Mouse (Mus musculus) frontal cortex, adult 2 months (tissue): Measurements from ENCODE around the gene Csf3. TPM values are rescaled to one million over a fixed set of nuclear protein-coding genes. Genes with fewer than 3 reads are reported as not detected.
"Not testable (repeated sequence)": the region's sequence is repeated elsewhere in the genome, so short reads cannot be mapped to it uniquely, and the experiment has no call there.

Source experiments
- DNase-seq, 2 experiments: peaks; one replicate each; pipeline ENCODE4 v3.0.0; 2022; ENCODE audit warnings: low spot score in 1 of 2; ENCODE audit errors: extremely low spot score in 1 of 2
- polyA plus RNA-seq: library from polyadenylated mRNA; depleted of rRNA; stranded (reverse); fragments of >200 nt; gene quantifications from 2 replicates; pipeline ENCODE4 v1.2.3, GENCODE M21; 2012

The Csf3 gene
- polyA plus RNA-seq, 1 experiment = not detected

DNA sequence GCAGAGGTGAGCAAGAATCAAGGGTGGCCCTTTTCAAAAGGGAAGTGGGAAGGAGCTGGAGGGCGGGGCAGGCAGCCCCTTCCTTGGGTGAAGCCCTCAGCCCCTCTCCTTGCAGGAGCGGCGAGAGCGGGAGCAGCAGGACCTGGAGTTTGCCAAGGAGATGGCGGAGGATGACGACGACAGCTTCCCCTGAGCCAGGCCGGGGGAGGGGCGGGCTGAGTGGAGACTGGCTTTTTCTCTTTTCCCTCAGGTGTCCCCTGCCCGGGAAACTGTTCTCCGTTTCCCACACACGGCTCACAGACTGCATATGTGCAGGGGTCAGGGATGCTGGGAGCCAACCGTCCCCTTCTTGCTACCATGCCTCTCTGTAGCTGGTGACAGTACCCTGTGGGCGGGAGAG, 5.7 kb upstream of the Csf3 start:
- DNase-seq = no peak

DNA sequence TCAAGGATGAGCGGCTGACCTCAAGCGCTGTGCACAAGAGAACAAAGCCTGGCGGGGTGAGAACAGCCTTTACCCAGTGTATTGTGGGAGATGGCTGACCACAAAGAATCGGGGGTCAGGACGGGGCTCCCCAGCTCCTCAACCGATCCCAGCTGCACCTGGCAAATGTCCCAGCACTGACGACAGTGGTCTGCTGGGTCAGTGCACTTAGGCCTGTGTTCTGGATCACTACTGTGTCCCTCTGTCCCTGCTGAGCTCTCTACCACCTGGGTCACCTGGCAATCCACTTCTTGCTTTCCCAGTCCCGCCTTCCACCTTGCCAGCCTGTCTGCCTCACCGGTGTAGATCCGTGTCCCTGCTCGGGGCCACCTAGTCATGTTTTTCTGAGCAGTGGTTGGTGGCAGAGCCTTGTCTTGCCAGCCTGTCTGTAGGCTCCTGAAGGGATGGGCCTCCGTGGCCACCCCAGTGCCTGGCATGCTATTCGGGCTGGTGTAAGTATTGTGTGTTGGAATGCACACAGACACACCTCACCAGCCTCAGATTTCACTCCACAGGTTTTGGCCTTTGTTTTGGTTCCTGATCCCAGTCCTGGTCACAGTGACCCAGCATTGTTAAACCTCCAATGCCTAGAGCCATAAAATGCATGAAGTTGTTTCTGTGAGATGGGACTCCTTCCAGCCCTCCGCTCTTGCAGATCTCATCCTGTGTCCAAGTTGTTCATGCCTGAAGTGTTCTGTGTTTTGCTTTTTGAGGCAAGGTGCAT, 4.4 kb upstream of the Csf3 start:
- DNase-seq = no peak

DNA sequence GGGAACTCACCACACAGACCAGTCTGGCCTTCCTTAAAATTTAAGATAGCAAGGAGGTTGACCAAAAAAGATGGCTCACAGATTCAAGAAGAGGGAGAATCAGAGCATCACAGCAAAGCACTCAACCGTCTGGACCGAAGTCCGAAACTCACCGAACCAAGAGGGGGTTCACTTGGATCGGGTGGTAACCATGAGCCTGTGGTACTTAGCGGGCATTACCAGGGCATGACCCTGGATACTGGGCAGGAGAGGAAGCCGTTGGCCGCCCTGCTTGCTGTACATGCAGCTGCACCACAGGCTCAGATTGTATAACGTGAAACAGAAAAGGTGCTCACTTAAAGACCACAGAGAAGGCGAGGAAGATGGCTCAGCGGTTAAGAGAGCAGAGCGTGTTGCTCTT, 3.8 kb upstream of the Csf3 start:
- DNase-seq = no peak

DNA sequence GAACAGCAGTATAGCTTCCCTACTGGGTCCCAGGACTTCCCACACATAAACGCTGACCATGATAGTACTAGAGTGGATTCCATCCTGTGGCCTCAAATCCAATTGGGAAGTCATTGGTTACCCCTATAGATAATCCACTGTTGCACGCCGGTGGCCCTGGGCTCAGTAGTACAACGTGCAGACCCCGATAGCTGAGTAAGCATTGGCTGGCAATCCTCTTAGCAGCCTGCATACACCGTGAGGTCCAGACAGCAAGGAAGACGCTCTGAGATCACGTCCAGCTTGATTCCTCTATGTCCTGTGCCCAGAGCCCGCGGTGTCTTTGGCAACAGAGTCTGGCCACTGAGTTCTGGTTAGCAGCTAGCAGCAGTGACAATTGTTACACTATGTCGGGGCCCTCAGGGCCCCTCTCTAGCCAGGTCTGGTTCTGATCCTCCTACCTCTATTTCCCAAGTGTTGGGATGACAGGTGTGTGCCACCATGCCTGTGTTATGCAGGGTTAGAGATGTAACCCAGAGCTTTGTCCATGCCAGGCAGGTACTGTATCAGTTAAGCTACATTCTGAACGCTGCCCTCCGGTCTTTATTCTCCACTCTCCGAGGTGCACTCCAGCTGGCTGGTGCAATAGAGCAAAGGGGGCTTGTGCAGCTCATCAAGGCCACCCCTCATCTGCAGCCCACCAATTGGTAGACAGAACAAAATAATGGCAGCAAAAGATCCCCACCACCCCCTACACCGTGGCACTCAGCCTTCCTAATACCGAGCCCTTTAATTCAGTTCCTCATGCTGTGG, 2.0 kb upstream of the Csf3 start:
- no peak for DNase-seq

DNA sequence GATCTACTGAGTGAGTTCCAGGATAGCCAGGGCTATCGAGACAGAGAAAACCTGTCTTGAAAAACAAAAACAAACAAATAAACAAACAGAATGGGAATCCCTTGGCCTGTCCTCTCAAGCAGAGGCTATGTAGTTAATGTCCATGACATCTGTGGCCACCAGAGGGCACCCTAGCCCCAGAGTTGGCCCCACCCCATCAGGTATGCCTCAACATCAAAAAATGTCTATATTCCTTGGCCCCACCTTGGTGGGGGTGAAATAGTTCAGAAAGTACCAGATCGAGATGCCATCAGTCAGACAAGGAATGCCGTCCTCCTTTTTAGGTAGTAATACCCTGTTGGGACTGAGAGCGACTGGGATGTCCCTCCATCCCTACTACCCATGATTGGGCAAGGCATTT, 1.2 kb upstream of the Csf3 start:
- peak; percentile 53 to 90 for DNase-seq

DNA sequence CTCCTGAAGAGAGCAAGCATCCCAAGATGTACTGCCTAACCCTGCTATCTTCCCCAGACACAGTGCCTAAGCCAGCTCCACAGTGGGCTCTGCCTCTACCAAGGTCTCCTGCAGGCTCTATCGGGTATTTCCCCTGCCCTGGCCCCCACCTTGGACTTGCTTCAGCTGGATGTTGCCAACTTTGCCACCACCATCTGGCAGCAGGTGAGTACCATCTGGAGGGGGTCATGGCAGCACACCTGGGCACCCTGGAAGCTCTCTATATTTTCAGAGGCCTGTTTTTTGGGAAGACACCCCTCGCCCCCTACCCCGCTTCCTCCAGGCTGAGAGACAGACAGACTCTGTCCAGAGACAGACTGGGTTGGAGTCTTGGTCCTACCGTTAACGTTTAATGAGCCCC, 1.3 kb downstream of the Csf3 start:
- no peak for DNase-seq

DNA sequence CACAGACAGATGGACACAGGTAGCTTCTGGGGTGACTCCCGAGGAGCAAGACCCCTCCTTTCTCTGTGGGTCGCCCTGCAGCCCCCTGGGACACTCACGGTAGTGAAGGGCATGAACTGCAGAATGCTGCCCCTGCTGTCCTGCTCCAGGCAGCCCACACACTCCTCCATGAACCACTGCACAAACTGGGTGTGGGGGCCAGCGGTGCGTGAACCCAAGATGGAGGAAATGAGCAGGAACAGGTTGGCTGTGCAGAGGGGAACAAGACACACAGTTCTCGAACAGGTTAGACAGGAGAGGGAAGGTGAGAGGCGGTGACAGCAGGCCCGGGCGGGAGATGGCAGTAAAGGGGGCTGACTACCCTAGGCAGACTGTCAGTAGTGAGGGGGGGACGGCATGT, 4.0 kb downstream of the Csf3 start:
- DNase-seq = no peak

DNA sequence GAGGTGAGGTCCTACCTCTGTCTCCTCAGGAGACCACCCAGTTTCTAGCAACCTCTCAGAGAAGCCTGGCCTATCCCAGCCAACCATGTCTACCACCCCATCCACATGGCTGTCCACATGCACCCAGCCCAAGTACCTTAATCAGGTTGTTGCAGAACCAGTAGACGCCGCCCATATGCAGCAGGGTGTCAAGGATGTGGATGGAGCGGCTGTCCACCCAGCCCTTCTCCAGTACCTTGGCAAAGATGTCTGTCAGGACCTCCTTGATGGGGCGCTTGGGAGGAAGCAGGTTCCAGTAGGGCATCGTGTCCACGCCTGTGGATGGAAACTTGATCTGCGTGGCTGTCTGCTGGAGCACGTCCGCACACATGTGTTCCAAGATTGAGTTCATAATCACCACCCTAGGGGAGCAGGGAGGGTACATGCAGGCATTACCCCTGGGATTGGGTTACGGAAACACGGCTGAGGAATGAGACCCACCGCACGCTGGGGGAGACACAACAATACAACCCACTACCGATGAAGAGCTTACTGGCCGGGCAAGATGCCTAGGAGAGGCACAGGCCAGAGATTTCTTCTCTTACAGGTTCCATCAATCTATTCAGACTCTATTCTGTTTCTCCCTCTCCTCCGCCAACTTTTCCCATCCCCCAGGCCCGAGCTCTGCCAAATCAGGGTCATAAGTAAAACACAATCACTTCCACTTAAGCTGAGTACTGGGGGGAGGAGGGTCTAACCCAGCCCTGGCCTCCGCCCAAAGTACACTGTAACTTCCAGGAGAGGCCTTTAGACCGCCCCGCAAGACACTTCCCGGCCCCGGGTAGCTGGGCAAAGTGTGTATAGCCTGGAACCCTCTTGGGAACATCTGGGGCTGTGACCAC, 6.6 kb downstream of the Csf3 start:
- no peak for DNase-seq

DNA sequence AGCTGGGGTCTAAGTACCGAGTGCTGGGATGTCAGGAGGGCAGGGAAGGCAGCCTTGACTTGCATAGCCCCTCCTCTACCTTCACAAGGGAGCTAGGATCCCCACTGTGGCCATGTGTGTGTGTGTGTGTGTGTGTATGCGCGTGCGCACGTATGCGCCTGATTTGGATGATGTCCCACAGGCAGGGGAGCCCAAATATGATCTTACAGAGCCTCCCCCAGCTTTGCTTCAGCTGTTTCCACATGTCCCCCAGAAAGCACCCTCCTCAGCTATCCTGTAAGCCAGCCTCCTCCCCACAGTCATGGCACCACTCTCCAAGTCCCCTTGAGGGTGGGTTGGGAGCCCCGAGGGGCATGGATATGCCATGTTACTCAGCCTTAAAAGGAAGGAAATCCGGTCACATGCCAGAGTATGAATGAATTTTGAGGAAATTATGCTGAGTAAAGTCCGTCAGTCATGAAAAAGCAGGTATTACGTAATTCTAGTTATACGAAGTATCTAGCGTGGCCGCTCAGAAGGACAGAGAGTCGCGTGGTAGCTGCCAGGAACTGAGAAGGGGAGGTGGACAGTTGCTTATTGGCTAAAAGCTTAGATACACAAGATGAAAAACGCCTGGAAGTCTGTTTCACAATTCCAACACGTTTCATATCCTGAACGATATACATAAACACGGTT, 7.4 kb downstream of the Csf3 start:
- DNase-seq = no peak

DNA sequence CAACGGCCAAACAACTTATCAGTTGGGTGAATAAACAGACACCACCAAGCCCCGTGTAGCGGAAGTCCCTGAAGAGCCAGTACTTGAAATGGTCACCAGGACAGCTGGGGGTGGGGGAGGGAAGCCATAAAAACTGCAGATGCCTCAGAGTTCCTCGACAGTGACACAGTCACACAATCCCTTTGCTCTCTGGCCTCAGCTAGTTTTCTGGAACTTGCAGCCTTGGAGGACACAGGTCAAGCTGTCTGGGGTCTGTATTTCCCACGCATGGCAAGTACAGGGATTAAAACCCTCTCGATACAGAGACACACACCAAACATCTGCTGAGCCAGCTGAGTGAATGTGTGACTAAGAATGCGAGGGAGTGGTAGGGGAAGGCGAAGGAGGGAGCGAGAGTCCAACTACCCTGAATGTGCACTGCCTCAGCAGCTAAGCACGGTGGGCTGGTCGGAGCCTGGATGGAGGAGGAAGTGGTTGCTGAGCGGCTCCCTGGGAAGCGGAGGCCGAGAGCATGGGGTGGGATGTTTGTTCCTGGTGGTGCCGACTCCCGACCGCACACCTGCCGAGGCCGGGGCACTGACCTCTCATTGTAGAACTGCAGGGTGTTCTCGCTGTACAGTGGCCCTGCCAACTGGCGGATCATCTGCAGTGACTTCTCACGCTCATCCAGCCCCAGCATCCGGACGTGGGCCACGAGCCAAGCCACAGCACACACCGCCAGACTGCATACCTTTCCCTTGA, 8.1 kb downstream of the Csf3 start:
- peak in 1 of 2 experiments; percentile 54 for DNase-seq

DNA sequence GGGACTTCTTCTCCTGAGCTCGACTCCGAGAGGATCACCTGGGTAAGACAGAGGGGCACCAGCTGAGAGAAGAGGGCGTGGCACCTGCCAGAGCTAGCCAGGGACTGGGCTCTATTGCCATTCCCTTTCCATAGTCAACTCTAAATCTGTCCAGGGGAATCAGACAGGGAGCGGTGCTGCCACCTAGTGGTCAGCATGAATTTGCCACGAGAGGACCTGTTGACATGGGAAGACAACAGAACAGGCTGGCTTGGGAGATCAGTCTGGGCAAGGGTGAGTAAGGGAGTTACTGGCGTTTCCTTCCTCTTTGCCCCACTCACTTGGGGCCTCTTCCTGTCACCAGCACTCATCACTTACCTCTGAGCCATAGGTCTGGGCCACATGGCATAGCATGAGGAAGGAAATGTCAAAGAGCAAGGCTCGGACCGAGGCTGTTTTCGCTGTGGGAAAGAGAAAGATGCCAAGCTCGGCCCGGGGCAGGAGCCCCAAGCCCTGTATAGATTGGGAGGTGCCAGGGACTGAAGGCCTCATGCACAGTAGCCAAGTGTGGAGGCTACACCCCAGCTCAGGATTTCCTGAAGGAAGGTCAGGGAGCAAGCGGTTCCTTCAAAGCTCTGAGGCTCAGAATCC, 9.5 kb downstream of the Csf3 start:
- DNase-seq = peak in 1 of 2 experiments; percentile 87

DNA sequence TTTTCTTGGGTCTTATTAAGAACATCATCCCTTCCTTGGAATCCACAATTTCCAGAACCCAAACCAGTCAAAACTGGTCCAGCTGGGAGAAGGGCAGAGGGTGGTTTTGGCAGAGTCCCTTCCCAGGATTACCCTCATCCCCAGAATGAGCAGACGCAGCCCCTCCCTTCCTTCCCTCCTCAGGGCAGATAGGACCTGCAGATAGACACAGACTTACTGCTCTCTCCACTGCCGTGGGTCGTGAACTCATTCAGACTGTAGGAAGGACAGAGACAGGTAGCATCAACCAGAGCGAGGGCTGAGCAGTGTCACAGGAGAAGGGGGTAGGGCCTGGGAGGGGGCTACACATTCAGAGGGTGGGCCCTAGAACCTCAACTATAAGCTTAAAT, 10.0 kb downstream of the Csf3 start:
- no peak for DNase-seq

DNA sequence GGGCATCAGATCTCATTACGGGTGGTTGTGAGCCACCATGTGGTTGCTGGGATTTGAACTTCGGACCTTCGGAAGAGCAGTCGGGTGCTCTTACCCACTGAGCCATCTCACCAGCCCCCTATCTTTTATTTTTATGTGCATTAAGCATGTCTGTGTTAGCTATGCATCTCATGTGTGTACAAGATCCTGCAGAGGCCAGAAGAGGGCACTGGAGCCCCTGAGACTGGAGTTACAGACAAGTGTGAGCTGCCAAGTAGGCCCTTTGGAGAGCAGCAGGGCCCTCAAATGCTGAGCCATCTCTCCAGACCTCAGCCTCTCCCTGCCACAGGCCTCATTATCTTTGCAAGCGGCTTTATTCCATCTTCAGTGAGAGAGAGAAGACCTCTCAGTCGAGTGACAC, 10.9 kb downstream of the Csf3 start:
- DNase-seq = not testable (repeated sequence)

DNA sequence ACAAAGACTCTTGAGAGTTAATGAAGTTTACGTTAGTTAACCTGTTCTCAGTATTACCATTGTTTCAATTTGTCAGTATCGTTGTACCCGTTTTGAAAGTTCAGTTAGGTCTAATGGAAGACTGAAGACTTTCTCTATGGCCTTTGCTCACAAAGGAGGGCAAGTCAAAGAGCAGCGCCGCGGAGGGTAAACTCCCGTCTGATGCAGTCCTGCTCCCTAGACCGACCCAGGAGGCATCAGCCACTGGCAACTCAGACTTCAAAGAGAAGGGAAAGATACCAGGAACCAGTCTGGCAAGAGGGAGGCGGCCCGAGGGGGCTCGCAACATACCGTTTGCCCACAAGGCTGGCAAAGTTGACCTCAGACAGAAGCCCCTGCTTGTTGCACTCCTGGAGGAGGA, 12.6 kb downstream of the Csf3 start:
- DNase-seq = no peak

DNA sequence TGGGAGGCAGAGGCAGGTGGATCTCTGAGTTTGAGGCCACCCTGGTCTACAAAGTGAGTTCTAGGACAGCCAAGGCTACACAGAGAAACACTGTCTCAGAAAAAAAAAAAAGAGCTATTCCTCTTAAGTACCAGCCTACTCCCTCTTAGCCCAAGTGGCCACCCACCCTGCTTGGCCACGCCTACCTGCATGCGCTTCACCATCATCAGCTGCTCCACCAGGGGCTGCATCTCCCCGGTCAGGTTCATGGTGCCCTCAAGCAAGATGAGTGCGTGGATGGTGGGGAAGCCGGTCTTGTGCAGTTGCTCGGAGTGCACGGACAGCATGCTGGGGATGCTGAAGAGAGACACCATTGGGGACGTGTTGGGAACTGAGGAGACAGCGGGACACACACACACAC, 14.9 kb downstream of the Csf3 start:
- DNase-seq = no peak

DNA sequence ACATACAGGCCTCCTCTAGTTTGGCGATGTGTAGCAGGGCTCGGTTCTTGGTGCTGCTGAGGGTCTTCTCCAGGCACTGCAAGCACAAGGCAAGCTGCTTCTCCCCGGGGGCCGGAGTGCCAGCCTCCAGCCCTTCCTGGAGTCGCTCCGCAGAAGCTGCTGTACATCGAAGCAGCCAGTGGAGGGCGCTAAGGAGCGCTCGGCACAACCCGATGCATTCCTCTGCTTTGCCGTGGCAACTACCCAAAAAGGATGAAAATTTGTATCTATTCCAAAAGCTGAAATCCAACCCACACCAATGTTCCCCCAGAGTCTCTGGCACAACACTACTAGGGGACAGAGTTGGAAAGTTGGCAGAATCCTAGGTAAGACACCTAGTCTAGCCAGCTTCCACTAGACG, 16.8 kb downstream of the Csf3 start:
- peak; percentile 74 to 94 for DNase-seq

DNA sequence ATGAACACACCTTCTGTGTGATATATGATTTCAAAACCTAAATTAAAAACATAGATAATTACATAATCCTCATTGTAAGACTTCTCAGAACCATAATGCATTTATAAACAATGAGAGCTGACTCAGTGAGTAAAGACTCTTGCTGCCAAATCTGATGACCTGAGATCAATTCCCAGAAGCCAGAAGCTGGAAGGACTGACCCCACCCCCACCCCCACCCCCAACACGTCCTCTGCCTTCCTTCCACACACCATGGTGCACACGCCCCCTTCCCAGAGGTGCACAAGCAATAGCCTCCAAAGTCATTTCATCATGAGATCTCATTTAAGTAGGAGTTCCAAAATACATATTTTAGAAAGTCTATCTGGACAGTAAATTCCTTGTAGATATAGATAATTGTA, 19.7 kb downstream of the Csf3 start:
- no peak for DNase-seq

DNA sequence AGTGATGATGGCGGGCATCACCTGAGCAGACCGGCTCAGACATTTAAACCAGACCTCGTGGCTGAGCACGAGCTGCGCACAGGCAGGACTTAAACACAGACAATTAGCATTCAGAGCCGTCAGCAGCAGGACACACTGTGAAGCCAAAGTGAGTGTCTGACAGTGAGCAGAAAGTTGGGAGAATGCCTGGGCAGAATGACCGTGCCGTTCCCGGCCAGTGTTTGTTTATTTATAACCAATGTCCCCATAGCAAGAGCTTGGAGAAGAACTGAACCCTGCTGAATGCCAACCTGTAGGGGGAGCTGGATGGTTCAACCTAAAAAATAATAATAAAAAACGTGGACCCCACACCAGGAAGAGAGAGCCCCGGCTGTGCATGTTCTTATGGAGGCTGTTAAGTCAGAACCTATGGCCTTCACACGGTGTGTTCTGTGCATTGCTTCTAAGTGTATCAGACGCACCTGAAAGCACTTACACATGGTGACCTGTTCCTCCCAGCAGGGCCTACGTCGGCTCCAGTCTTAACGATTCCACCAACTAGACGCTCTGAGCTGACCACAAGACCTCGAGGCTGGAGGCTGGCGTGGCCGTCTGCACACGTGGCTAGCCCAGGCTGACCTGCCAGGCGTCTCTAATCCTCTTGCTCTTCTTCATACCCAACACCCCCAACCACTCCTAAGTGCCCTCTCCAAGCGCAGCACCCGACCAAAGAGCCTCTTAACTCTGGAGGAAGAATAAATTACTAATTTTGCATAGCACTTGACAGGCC, 20.6 kb downstream of the Csf3 start:
- peak in 1 of 2 experiments; percentile 59 for DNase-seq

DNA sequence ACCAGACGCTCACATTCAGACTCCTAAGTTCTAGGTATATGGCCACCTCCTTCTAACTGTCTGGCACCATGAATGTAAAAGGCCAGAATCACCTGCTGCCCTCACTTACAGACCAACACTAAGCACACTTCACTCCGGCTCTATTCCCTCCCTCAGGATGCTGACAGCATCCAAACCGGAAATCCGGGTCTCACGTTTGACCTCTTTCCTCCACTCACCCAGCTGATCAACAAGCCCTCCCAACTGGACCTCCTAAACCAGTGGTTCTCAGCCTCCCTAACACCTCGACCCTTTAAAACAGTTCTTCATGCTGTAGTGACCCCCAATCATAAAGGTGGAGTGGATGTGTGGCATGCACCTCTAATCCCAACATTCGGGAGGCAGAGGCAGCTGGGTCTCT, 22.0 kb downstream of the Csf3 start:
- DNase-seq = no peak
